Mouse (Mus musculus) hindbrain, postnatal 0 days (tissue): ENCODE results near the gene Metrnl. TPM values are rescaled to one million over a fixed set of nuclear protein-coding genes. Genes with fewer than 3 reads are reported as not detected.

Experiments used
- ATAC-seq: fragments of 200-750 bp; cut with Nextera tagmentation; 2 replicates; pipeline ENCODE4 v1.8.0; 2017; ENCODE audit warnings: mild to moderate bottlenecking, moderate TSS enrichment, moderate library complexity
- DNase-seq: peaks from one replicate; pipeline ENCODE4 v3.0.0-alpha.2; 2015; ENCODE audit warnings: low spot score
- H3K27ac ChIP-seq: fragments of 300-500 bp; sonication (generic); 2 replicates; pipeline ENCODE4 v1.5.1; 2014; ENCODE audit warnings: mild to moderate bottlenecking
- H3K27me3 ChIP-seq: fragments of 300-500 bp; sonication (generic); 2 replicates; pipeline ENCODE4 v1.6.1; 2014; ENCODE audit warnings: low read length, mixed read lengths; ENCODE audit not compliant: insufficient read depth
- H3K36me3 ChIP-seq: fragments of 300-500 bp; sonication (generic); 2 replicates; pipeline ENCODE4 v1.6.1; 2014; ENCODE audit warnings: low read length, mixed read lengths; ENCODE audit not compliant: insufficient read depth
- H3K4me1 ChIP-seq: fragments of 300-500 bp; sonication (generic); 2 replicates; pipeline ENCODE4 v1.6.1; 2014; ENCODE audit warnings: antibody characterized with exemption, low read length, mixed read lengths; ENCODE audit not compliant: insufficient read depth
- H3K4me2 ChIP-seq: fragments of 300-500 bp; sonication (generic); 2 replicates; pipeline ENCODE4 v1.6.1; 2014; ENCODE audit warnings: low read depth, mild to moderate bottlenecking, low read length, moderate library complexity, mixed read lengths
- H3K4me3 ChIP-seq: fragments of 300-500 bp; sonication (generic); 2 replicates; pipeline ENCODE4 v1.5.1; 2014; ENCODE audit warnings: low read length
- H3K9ac ChIP-seq: fragments of 300-500 bp; sonication (generic); replicated peaks from 2 replicates; pipeline ENCODE4 v1.6.1; 2014; ENCODE audit warnings: mild to moderate bottlenecking, low read length, moderate library complexity, mixed read lengths
- H3K9me3 ChIP-seq: fragments of 300-500 bp; sonication (generic); 2 replicates; pipeline ENCODE4 v1.6.1; 2016; ENCODE audit warnings: low read length, mixed read lengths
- CTCF ChIP-seq: IDR thresholded peaks from 2 replicates; pipeline ENCODE4 v1.5.1; 2016; ENCODE audit warnings: antibody characterized with exemption, control low read depth, low read depth
- WGBS: fragments of 180-500 bp; shearing (Covaris S2); extraction: QIAGEN DNeasy Blood & Tissue Kit; methylation state at CpG from one replicate; pipeline ENCODE4 v1.1.7; 2014; 5-methylcytosine and 5-hydroxymethylcytosine counted together
- polyA plus RNA-seq: library from polyadenylated mRNA; unstranded; fragments of >200 nt; fragmentation: Nextera tagmentation; extraction: Ambion mirVana; gene quantifications from 2 replicates; pipeline ENCODE4 v1.2.1, GENCODE M21; 2015
- total RNA-seq: library from RNA; depleted of rRNA; stranded (reverse); fragments of >200 nt; gene quantifications from 2 replicates; pipeline ENCODE4 v1.2.3, GENCODE M21; 2014; rRNA removed

The Metrnl gene
- total RNA-seq, result 24.4 and 33.2 TPM in 2 replicates
- 17.0 and 19.5 TPM in 2 replicates for polyA plus RNA-seq

GRCm38 (mm10) chr11:121701244-121701643, at the start of gene Metrnl:
TSS of gene Metrnl (plus strand) at chr11:121701544.
- H3K9me3 ChIP-seq, result no peaks in the 10 kb centered on the region
- WGBS, result 86% methylated on average over 5 of the region's 5 CpGs
- H3K4me3 ChIP-seq, result peak within 1 kb of the TSS; percentile 82
- peaks cover 9% of the 10 kb centered on the region; the same call in 1 of the 2 replicates for H3K4me1 ChIP-seq
- H3K9ac ChIP-seq, result peak within 1 kb of the TSS; percentile 62
- H3K27me3 ChIP-seq, result no peaks in the 10 kb centered on the region
- ATAC-seq (no peak), DNase-seq (no peak)
- peak within 1 kb of the TSS; percentile 98 for H3K4me2 ChIP-seq
- H3K36me3 ChIP-seq, result no peaks in the 10 kb centered on the region
- no peak for TF ChIP-seq CTCF
- H3K27ac ChIP-seq, result peak within 1 kb of the TSS; percentile 72

- ATAC-seq, result no peak
- no peaks in the 10 kb centered on the region for H3K9me3 ChIP-seq
- H3K27me3 ChIP-seq, result no peaks in the 10 kb centered on the region
- DNase-seq, result no peak
- no peak for TF ChIP-seq CTCF
- no peaks in the 10 kb centered on the region for H3K36me3 ChIP-seq
- no peak overlapping the region for H3K4me3 ChIP-seq
- H3K27ac ChIP-seq, result no peak overlapping the region
- 95% methylated on average over 9 of the region's 9 CpGs for WGBS
- H3K4me2 ChIP-seq, result no peak overlapping the region
- no peak overlapping the region for H3K9ac ChIP-seq
- no peaks in the 10 kb centered on the region for H3K4me1 ChIP-seq
These were observed 49.8 kb upstream of the Metrnl start for GRCm38 (mm10) chr11:121651556-121651955.

GRCm38 (mm10) chr11:121651983-121652382, 49.4 kb upstream of the Metrnl start:
- Histone ChIP-seq H3K4me1 (no peaks in the 10 kb centered on the region), H3K27me3 (no peaks in the 10 kb centered on the region), H3K27ac (no peak overlapping the region), H3K9ac (no peak overlapping the region), H3K9me3 (no peaks in the 10 kb centered on the region), H3K4me2 (no peak overlapping the region), H3K36me3 (no peaks in the 10 kb centered on the region), H3K4me3 (no peak overlapping the region)
- TF ChIP-seq CTCF, result no peak
- 92% methylated on average over 5 of the region's 5 CpGs for WGBS
- ATAC-seq (no peak), DNase-seq (no peak)

- H3K4me1 ChIP-seq, result no peaks in the 10 kb centered on the region
- H3K4me2 ChIP-seq, result no peak overlapping the region
- no peaks in the 10 kb centered on the region for H3K27me3 ChIP-seq
- no peak overlapping the region for H3K4me3 ChIP-seq
- peak; percentile 72 for TF ChIP-seq CTCF
- no peak overlapping the region for H3K9ac ChIP-seq
- H3K27ac ChIP-seq, result no peak overlapping the region
- DNase-seq, result peak; percentile 84
- no peaks in the 10 kb centered on the region for H3K36me3 ChIP-seq
- no peak for ATAC-seq
- 51% methylated on average over 8 of the region's 10 CpGs for WGBS
- H3K9me3 ChIP-seq, result no peaks in the 10 kb centered on the region
These were observed 48.6 kb upstream of the Metrnl start for GRCm38 (mm10) chr11:121652547-121653305.

GRCm38 (mm10) chr11:121653631-121654030, 47.7 kb upstream of the Metrnl start:
- Histone ChIP-seq H3K36me3 (no peaks in the 10 kb centered on the region), H3K27ac (no peak overlapping the region), H3K9me3 (no peaks in the 10 kb centered on the region), H3K4me1 (no peaks in the 10 kb centered on the region), H3K27me3 (no peaks in the 10 kb centered on the region), H3K4me3 (no peak overlapping the region), H3K4me2 (no peak overlapping the region), H3K9ac (no peak overlapping the region)
- 55% methylated on average over 4 of the region's 4 CpGs for WGBS
- DNase-seq, result no peak
- no peak for TF ChIP-seq CTCF
- no peak for ATAC-seq

GRCm38 (mm10) chr11:121654406-121654945, 46.9 kb upstream of the Metrnl start:
- no peak for DNase-seq
- H3K27ac ChIP-seq, result no peak overlapping the region
- H3K27me3 ChIP-seq, result no peaks in the 10 kb centered on the region
- H3K36me3 ChIP-seq, result no peaks in the 10 kb centered on the region
- H3K4me1 ChIP-seq, result no peaks in the 10 kb centered on the region
- H3K9me3 ChIP-seq, result no peaks in the 10 kb centered on the region
- 77% methylated on average over 9 of the region's 9 CpGs for WGBS
- H3K9ac ChIP-seq, result no peak overlapping the region
- no peak overlapping the region for H3K4me3 ChIP-seq
- no peak for ATAC-seq
- H3K4me2 ChIP-seq, result no peak overlapping the region
- no peak for TF ChIP-seq CTCF
